Mouse (Mus musculus): ENCODE results near the gene Ascl3. TPM values are rescaled to one million over a fixed set of nuclear protein-coding genes. Genes with fewer than 3 reads are reported as not detected.
A peak's percentile ranks its signal among the peaks of the same experiment; 100 is the strongest.

Ascl3 gene
- total and polyA plus RNA-seq, 3 experiments, result not detected

GRCm38 (mm10) chr7:109747747-109748146 is 16.2 kb upstream of the Ascl3 start:
- dilution Hi-C loops (cut with MboI; ENCODE audit: extremely low pct_ligation_motif_present, extremely low pct_unique_long_range_greater_than_20kb, low sequenced_read_pairs), result no loop called here
- in situ Hi-C loops (cut with MboI; ENCODE audit: low pct_ligation_motif_present, low pct_unique_long_range_greater_than_20kb, low sequenced_read_pairs), result no loop called here
- no peaks in the 10 kb centered on the region for H3K9me3 ChIP-seq (replicated peaks; ENCODE audit: low read length)
- H3K4me1 ChIP-seq (ENCODE audit: control insufficient read depth in 1 of 2, insufficient read depth in 2 of 2), result peaks cover 2 to 11% of the 10 kb centered on the region in 2 experiments; a peak in 3 of 4 replicates
- no peak for DNase-seq (ENCODE audit: extremely low read depth)
- H3K36me3 ChIP-seq (replicated peaks in 1 of 2; ENCODE audit: control insufficient read depth in 1 of 2, insufficient read depth in 1 of 2, low read length in 1 of 2), result peaks cover 25 to 46% of the 10 kb centered on the region in 2 experiments
- no peak overlapping the region for H3K27ac ChIP-seq (ENCODE audit: insufficient read depth, low read depth)
- TF ChIP-seq CTCF (conservative IDR thresholded peaks at IDR 0.05 in 1 of 2, IDR thresholded peaks at IDR 0.05 in 1 of 2; ENCODE audit: low read depth in 2 of 2, low read length in 2 of 2) (peak in 1 of 2 experiments; percentile 10; a peak in 2 of 4 replicates), BHLHE40 (IDR thresholded peaks at IDR 0.05; ENCODE audit: low read depth, low read length) (no peak), KAT2A (IDR thresholded peaks at IDR 0.05; ENCODE audit: insufficient replicate concordance, low read length) (no peak), ELF1 (IDR thresholded peaks at IDR 0.05; ENCODE audit: low read depth, low read length) (no peak), MAFK (IDR thresholded peaks at IDR 0.05; ENCODE audit: insufficient replicate concordance, low read length) (no peak), RCOR1 (conservative IDR thresholded peaks at IDR 0.05; ENCODE audit: low read depth, low read length) (no peak)
- no peaks in the 10 kb centered on the region for H3K27me3 ChIP-seq (replicated peaks)
- H3K79me2 ChIP-seq (replicated peaks; ENCODE audit: control insufficient read depth, extremely low read depth, insufficient read depth, poor library complexity, severe bottlenecking), result no peaks in the 10 kb centered on the region
- H3K9ac ChIP-seq (ENCODE audit: insufficient read depth, low read depth), result no peak overlapping the region
- H3K4me2 ChIP-seq (ENCODE audit: insufficient read depth, low read depth, poor library complexity, severe bottlenecking), result no peak overlapping the region
- H3K4me3 ChIP-seq (replicated peaks in 1 of 3; ENCODE audit: low read depth in 2 of 3, low read length in 2 of 3, poor library complexity in 1 of 3), result no peak overlapping the region

DNA sequence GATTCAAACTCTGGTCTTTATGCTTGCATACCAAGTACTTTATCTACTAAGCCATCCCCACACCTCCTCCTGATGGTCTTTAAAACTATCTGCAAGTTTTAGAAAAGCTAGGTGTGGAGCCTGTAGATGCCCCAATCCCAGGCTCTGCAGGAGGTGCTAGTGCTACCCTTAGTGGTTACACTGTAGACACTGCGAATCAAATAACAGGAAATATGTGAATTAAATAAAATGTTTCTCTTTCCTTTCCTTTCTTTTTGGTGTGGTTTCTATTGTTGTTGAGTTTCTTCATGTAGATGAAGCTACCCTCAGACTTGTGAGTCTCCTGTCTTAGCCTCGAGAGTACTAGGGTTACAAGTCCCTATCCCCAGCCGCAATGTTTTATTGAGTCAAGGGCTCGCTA is 10.2 kb upstream of the Ascl3 start:
- no peak for DNase-seq (ENCODE audit: extremely low read depth)
- dilution Hi-C loops (cut with MboI; ENCODE audit: extremely low pct_ligation_motif_present, extremely low pct_unique_long_range_greater_than_20kb, low sequenced_read_pairs), result no loop called here
- Histone ChIP-seq H3K9ac (ENCODE audit: insufficient read depth, low read depth) (no peak overlapping the region), H3K36me3 (replicated peaks in 1 of 2; ENCODE audit: control insufficient read depth in 1 of 2, insufficient read depth in 1 of 2, low read length in 1 of 2) (peaks cover 49 to 81% of the 10 kb centered on the region in 2 experiments), H3K27me3 (replicated peaks) (no peaks in the 10 kb centered on the region), H3K4me3 (replicated peaks in 1 of 3; ENCODE audit: low read depth in 2 of 3, low read length in 2 of 3, poor library complexity in 1 of 3) (no peak overlapping the region), H3K79me2 (replicated peaks; ENCODE audit: control insufficient read depth, extremely low read depth, insufficient read depth, poor library complexity, severe bottlenecking) (no peaks in the 10 kb centered on the region), H3K27ac (ENCODE audit: insufficient read depth, low read depth) (no peak overlapping the region), H3K4me1 (ENCODE audit: control insufficient read depth in 1 of 2, insufficient read depth in 2 of 2) (no peaks in the 10 kb centered on the region), H3K9me3 (replicated peaks; ENCODE audit: low read length) (no peaks in the 10 kb centered on the region), H3K4me2 (ENCODE audit: insufficient read depth, low read depth, poor library complexity, severe bottlenecking) (no peak overlapping the region)
- in situ Hi-C loops (cut with MboI; ENCODE audit: low pct_ligation_motif_present, low pct_unique_long_range_greater_than_20kb, low sequenced_read_pairs), result no loop called here
- TF ChIP-seq POLR2AphosphoS2 (IDR thresholded peaks at IDR 0.05; ENCODE audit: low read depth, low read length) (no peak), CTCF (conservative IDR thresholded peaks at IDR 0.05 in 1 of 2, IDR thresholded peaks at IDR 0.05 in 1 of 2; ENCODE audit: low read depth in 2 of 2, low read length in 2 of 2) (no peak), USF1 (IDR thresholded peaks at IDR 0.05; ENCODE audit: low read depth, low read length) (no peak), CHD2 (IDR thresholded peaks at IDR 0.05; ENCODE audit: low read length) (no peak), ZC3H11A (IDR thresholded peaks at IDR 0.05; ENCODE audit: low read depth, low read length) (no peak), MXI1 (IDR thresholded peaks at IDR 0.05; ENCODE audit: low read depth, low read length) (no peak), JUND (conservative IDR thresholded peaks at IDR 0.05; ENCODE audit: low read depth, low read length) (no peak), USF2 (conservative IDR thresholded peaks at IDR 0.05; ENCODE audit: low read depth, low read length) (no peak), MAFK (IDR thresholded peaks at IDR 0.05; ENCODE audit: insufficient replicate concordance, low read length) (no peak), RCOR1 (conservative IDR thresholded peaks at IDR 0.05; ENCODE audit: low read depth, low read length) (no peak), NELFE (IDR thresholded peaks at IDR 0.05; ENCODE audit: low read depth, low read length) (no peak), MYC (IDR thresholded peaks at IDR 0.05; ENCODE audit: low read depth, low read length) (no peak)
